Mouse (Mus musculus): ENCODE measurements around the gene Gstm1.

Gstm1 gene

GRCm38 (mm10) chr3:107966631-107967030, 51.1 kb downstream of the Gstm1 start:
- DNase-seq (ENCODE audit: low spot score in 2 of 2): no peak

- DNase-seq (ENCODE audit: low spot score in 2 of 2): no peak
Observed at GRCm38 (mm10) chr3:107965592-107965991, 52.2 kb downstream of the Gstm1 start.

GRCm38 (mm10) chr3:107964656-107965308, 53.0 kb downstream of the Gstm1 start:
- no peak for DNase-seq (ENCODE audit: low spot score in 2 of 2)

GRCm38 (mm10) chr3:107964026-107964425, 53.7 kb downstream of the Gstm1 start:
- DNase-seq (ENCODE audit: low spot score in 2 of 2): no peak
